Mouse (Mus musculus) stomach, embryonic 14.5 days (tissue): ENCODE measurements at regions not wholly inside any gene's neighbourhood (a gene's known extent, or its start where the extent isn't known, plus 50 kb on each side); places are given as distances from the start of the nearest gene placed in this dataset.

Source experiments
- ATAC-seq: fragments of 200-750 bp; cut with Nextera tagmentation; 2 replicates; pipeline ENCODE4 v1.8.0; 2017; ENCODE audit warnings: low read depth, moderate TSS enrichment; ENCODE audit not compliant: insufficient number of reproducible peaks, insufficient read depth, low FRiP score
- H3K27ac ChIP-seq: fragments of 300-500 bp; sonication (generic); 2 replicates; pipeline ENCODE4 v1.5.1; 2014; ENCODE audit warnings: mild to moderate bottlenecking, low read length, moderate library complexity, mixed read lengths
- H3K27me3 ChIP-seq: fragments of 300-500 bp; sonication (generic); 2 replicates; pipeline ENCODE4 v1.6.1; 2014; ENCODE audit warnings: low read length, control low read depth, mixed read lengths; ENCODE audit not compliant: control insufficient read depth, insufficient read depth
- H3K36me3 ChIP-seq: fragments of 300-500 bp; sonication (generic); 2 replicates; pipeline ENCODE4 v1.6.1; 2014; ENCODE audit warnings: mild to moderate bottlenecking, control low read depth, low read length, moderate library complexity, mixed read lengths; ENCODE audit not compliant: control insufficient read depth, insufficient read depth
- H3K4me1 ChIP-seq: fragments of 300-500 bp; sonication (generic); 2 replicates; pipeline ENCODE4 v1.6.1; 2014; ENCODE audit warnings: low read length, control low read depth, mixed read lengths; ENCODE audit not compliant: control insufficient read depth, insufficient read depth
- H3K4me2 ChIP-seq: fragments of 300-500 bp; sonication (generic); replicated peaks from 2 replicates; pipeline ENCODE4 v1.6.1; 2014; ENCODE audit warnings: low read depth, low read length, control low read depth
- H3K4me3 ChIP-seq: fragments of 300-500 bp; sonication (generic); 2 replicates; pipeline ENCODE4 v1.5.1; 2014; ENCODE audit warnings: low read depth, low read length, control low read depth
- H3K9ac ChIP-seq: fragments of 300-500 bp; sonication (generic); replicated peaks from 2 replicates; pipeline ENCODE4 v1.6.1; 2014; ENCODE audit warnings: low read depth, mild to moderate bottlenecking, control low read depth, low read length, moderate library complexity, mixed read lengths
- H3K9me3 ChIP-seq: fragments of 300-500 bp; sonication (generic); 2 replicates; pipeline ENCODE4 v1.6.1; 2016; ENCODE audit warnings: low read depth, low read length, control low read depth; ENCODE audit not compliant: control insufficient read depth
- WGBS: fragments of 180-500 bp; shearing (Covaris S2); extraction: QIAGEN DNeasy Blood & Tissue Kit; methylation state at CpG from one replicate; pipeline ENCODE4 v1.1.7; 2014; 5-methylcytosine and 5-hydroxymethylcytosine counted together

DNA sequence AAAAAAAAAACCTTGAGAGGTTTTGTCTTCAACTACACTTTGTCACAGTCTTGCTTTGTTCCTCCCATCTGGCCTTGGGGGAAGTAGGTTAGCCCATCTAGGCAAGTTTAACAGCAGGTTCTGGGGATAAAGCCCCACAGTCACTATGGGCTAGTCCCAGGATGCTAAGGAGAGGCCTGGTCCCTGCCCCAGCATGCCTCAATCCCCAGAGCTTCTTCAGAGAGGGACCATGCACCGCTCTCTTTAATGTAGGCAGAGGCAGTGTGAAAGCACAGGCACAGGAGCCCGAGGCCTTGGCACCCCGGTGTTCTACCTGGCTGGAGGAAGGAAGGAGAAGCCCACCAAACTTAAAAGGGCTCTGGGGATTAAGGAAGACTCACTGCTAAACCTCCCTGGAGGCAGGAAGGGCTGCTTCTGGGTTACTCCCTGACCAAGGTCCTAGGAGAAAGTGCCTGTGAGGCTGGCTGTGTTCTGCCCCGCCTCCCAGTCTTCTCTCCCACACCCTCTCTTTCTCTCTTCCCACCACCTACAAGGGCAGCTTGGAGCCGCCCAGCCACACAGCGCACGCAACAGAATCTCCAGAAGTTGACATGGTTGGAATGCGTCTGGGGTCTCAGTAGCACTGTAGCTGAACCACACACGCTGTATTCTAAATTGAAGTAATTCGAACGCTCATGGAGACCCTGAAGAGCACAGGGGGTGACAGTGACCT lies 633.5 kb downstream of the Zfp706 start:
- Histone ChIP-seq H3K36me3 (no peaks in the 10 kb centered on the region), H3K27me3 (no peaks in the 10 kb centered on the region), H3K4me1 (peaks cover 7% of the 10 kb centered on the region; the same call in 1 of the 2 replicates), H3K9ac (peak overlapping the region; percentile 26; the same call in 1 of the 2 replicates), H3K27ac (peak overlapping the region; percentile 76; the same call in 1 of the 2 replicates), H3K4me3 (peak overlapping the region; percentile 37), H3K9me3 (no peaks in the 10 kb centered on the region), H3K4me2 (peak overlapping the region; percentile 68)
- ATAC-seq = peak; percentile 83
- WGBS = 6% methylated on average over 11 of the region's 11 CpGs

DNA sequence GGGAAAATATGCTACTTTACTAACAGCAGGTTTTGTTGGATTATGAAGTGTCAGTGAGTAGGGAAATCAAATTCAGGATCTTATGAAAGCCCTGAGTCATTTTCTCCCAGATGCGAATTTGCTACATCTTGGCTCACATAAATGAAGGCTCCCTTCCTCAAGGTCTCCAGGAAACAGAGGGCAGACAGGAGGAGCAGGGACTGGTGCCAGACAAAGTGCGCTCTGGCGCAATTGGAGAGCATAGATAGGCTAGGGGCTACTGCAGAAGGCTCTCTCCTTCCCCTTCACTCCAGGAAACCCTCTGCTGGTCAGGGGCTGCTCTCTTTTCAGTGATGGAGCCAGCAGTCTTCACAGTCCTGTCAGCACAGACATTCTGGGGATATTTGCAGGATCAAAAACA lies 634.1 kb downstream of the Zfp706 start:
- H3K4me2 ChIP-seq = no peak overlapping the region
- ATAC-seq = no peak
- no peak overlapping the region for H3K27ac ChIP-seq
- H3K4me3 ChIP-seq = no peak overlapping the region
- H3K4me1 ChIP-seq = peaks cover 7% of the 10 kb centered on the region; the same call in 1 of the 2 replicates
- H3K9me3 ChIP-seq = no peaks in the 10 kb centered on the region
- 64% methylated on average over 3 of the region's 3 CpGs for WGBS
- no peaks in the 10 kb centered on the region for H3K27me3 ChIP-seq
- H3K9ac ChIP-seq = no peak overlapping the region
- H3K36me3 ChIP-seq = no peaks in the 10 kb centered on the region

DNA sequence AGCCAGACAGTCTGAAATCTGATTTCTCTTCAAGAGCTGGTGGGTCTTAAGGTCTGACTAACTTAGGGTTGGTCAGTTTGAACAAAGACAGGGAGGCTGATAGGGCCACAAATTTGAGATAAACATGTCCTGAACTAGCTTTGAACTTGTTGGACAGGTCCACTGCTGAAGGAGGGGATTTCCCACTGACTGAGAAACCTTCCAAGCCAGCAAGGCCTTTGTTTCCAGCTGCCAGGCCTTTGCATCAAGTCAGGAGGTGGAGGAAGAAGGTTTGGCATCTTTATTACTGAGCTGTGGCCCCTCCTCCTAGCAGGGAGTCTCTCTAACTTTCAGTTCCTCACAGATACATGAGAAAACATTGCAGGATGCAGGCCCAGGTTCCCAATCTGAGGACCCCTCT lies 636.2 kb downstream of the Zfp706 start:
- Histone ChIP-seq H3K36me3 (no peaks in the 10 kb centered on the region), H3K4me3 (no peak overlapping the region), H3K9me3 (no peaks in the 10 kb centered on the region), H3K27ac (no peak overlapping the region), H3K9ac (no peak overlapping the region), H3K4me2 (no peak overlapping the region), H3K27me3 (no peaks in the 10 kb centered on the region), H3K4me1 (peaks cover 7% of the 10 kb centered on the region; the same call in 1 of the 2 replicates)
- peak; percentile 81 for ATAC-seq

DNA sequence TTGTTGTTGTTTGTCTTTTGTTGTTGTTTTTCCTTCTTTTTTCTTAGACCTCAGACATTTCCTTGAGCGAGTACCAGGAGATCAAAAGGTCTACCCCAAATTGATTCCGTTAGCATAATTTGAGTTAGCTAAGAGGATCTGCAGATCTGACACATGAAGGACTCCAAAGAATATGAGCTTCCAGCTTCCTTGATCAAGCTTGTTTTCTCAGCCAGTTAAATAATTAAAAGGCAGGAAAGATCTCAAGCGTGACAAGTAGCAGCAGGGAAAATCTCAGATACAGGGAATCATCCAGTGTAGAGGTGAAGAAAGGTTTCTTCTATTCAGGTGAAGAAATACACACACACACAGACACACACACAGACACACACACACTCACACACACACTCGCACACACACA lies 636.7 kb downstream of the Zfp706 start:
- no peak overlapping the region for H3K4me2 ChIP-seq
- 77% methylated on average over 4 of the region's 4 CpGs for WGBS
- H3K9me3 ChIP-seq = no peaks in the 10 kb centered on the region
- H3K27ac ChIP-seq = no peak overlapping the region
- no peak overlapping the region for H3K4me3 ChIP-seq
- no peak for ATAC-seq
- no peaks in the 10 kb centered on the region for H3K36me3 ChIP-seq
- peaks cover 7% of the 10 kb centered on the region; the same call in 1 of the 2 replicates for H3K4me1 ChIP-seq
- no peak overlapping the region for H3K9ac ChIP-seq
- no peaks in the 10 kb centered on the region for H3K27me3 ChIP-seq

DNA sequence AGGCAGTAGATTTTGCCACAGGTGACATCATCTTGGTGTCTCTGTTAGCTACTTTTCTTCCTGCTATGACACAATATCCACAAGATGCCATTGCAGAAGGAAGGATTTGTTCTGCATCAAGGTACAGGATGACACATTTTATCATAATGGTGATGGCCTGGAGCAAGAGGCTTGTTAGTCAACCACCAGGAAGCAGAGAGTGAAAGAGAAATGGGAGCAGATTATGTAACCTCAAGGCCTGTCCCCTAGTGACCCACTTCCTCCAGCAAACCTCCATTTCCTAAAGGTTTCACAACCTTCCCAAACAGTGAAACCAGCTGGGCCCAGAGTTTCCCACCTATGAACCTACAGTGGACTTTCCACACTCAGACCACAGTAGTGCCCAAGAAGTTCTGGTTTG lies 640.3 kb downstream of the Zfp706 start:
- no peaks in the 10 kb centered on the region for H3K4me1 ChIP-seq
- H3K36me3 ChIP-seq = no peaks in the 10 kb centered on the region
- H3K27me3 ChIP-seq = no peaks in the 10 kb centered on the region
- no peak overlapping the region for H3K27ac ChIP-seq
- no peak overlapping the region for H3K4me3 ChIP-seq
- H3K9ac ChIP-seq = no peak overlapping the region
- no peak for ATAC-seq
- H3K9me3 ChIP-seq = no peaks in the 10 kb centered on the region
- no peak overlapping the region for H3K4me2 ChIP-seq

DNA sequence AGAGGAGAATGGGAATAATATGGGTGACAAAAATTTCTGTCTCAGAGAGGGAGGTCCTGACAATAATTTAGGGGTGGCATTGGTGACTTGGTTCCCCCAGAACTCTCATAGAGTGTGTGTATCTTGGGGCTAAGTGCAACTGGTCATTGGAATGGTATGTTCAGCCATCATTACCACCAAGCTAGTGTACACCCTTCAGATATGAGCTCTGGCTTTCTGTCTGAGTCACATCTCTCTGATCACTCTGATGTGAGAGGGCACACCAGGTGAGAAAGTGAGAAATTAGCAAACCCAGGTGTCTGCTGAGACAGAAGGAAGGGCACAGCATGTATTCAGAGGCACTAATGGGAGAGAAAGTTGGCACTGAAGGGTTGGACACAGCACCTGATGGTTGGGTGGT lies 642.8 kb downstream of the Zfp706 start:
- no peak for ATAC-seq
- Histone ChIP-seq H3K4me3 (no peak overlapping the region), H3K9ac (no peak overlapping the region), H3K9me3 (no peaks in the 10 kb centered on the region), H3K4me1 (no peaks in the 10 kb centered on the region), H3K27ac (no peak overlapping the region), H3K36me3 (no peaks in the 10 kb centered on the region), H3K27me3 (no peaks in the 10 kb centered on the region), H3K4me2 (no peak overlapping the region)

DNA sequence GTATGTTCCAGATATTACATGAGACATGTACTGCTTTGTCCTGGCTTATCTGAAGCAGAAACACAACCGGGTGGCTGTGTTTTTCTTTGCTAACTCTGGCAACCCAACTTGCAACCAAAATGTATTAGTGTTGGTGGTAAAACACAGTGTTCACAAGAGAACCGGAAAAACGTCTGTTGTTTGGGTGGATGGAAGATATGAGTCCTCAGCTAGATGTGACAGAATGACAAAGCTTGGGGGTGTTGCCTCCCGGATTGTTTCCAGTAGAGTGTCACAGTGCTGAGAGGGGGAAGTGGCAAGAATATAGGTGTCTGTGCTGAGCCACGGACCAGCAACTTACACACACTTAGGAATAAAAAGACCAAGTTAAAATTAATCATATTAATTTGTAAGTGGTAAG lies 643.5 kb downstream of the Zfp706 start:
- no peaks in the 10 kb centered on the region for H3K27me3 ChIP-seq
- no peak overlapping the region for H3K4me2 ChIP-seq
- H3K9ac ChIP-seq = no peak overlapping the region
- no peaks in the 10 kb centered on the region for H3K36me3 ChIP-seq
- H3K27ac ChIP-seq = no peak overlapping the region
- H3K4me3 ChIP-seq = no peak overlapping the region
- H3K4me1 ChIP-seq = no peaks in the 10 kb centered on the region
- 60% methylated on average over 5 of the region's 5 CpGs for WGBS
- ATAC-seq = no peak
- H3K9me3 ChIP-seq = no peaks in the 10 kb centered on the region

DNA sequence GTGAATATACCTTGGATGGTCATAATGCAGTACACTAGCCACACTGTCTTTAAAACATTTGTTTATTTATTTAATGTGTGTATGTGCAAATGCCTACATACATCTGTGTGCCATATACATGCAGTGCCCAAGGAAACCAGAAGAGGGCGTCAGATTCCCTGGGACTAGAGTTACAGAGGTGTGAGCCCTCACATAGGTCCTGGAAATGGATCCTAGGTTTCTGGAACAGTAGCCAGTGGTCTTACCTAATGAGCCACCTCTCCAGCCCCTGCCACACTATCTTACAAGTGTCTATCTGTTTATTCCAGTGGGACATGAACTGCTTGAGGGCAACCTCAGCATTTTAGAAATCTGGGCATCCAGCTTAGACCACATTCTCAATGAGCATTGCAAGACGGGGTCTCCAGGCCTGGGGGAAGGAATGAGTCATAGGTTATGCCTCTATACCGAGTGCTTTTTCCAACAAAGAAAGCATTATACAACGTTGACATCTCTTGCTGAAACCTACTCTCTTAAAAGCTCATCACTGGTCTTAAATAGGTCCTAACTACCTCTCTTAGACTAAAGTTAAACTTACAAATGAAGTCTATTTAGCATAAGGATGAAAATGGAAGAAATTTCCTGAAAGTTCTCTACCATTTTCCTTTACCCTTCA lies 644.5 kb downstream of the Zfp706 start:
- Histone ChIP-seq H3K9me3 (no peaks in the 10 kb centered on the region), H3K9ac (no peak overlapping the region), H3K36me3 (no peaks in the 10 kb centered on the region), H3K4me3 (no peak overlapping the region), H3K27me3 (no peaks in the 10 kb centered on the region), H3K27ac (no peak overlapping the region), H3K4me1 (no peaks in the 10 kb centered on the region), H3K4me2 (no peak overlapping the region)
- ATAC-seq = no peak
- WGBS = 64% methylated on average over 4 of the region's 4 CpGs
